Mouse (Mus musculus) urinary bladder, postnatal 10 days (tissue): ENCODE results near the gene Mab21l2.

Experiments used
- DNase-seq: peaks from one replicate; pipeline ENCODE4 v3.0.0; 2022; ENCODE audit warnings: low spot score

The Mab21l2 gene

GRCm38 (mm10) chr3:86539555-86540168 lies 8.8 kb downstream of the Mab21l2 start:
- DNase-seq = no peak

GRCm38 (mm10) chr3:86538645-86539554 lies 9.5 kb downstream of the Mab21l2 start:
- no peak for DNase-seq

- no peak for DNase-seq
These were observed 11.7 kb downstream of the Mab21l2 start for GRCm38 (mm10) chr3:86536751-86537150.

- no peak for DNase-seq
These were observed 16.7 kb downstream of the Mab21l2 start for GRCm38 (mm10) chr3:86531531-86532269.

GRCm38 (mm10) chr3:86522880-86523505 lies 25.4 kb downstream of the Mab21l2 start:
- no peak for DNase-seq

GRCm38 (mm10) chr3:86518506-86519109 lies 29.8 kb downstream of the Mab21l2 start:
- no peak for DNase-seq

- DNase-seq = no peak
These were observed 47.8 kb downstream of the Mab21l2 start for GRCm38 (mm10) chr3:86500586-86500985.
